Mouse (Mus musculus): ENCODE data around the gene Osbpl2. TPM values are rescaled to one million over a fixed set of nuclear protein-coding genes. Genes with fewer than 3 reads are reported as not detected.

Osbpl2 gene
- polyA plus RNA-seq, 1 experiment = 14.2 TPM

- no peak overlapping the region for H3K27ac ChIP-seq (ENCODE audit: control insufficient read depth, insufficient read depth, low read depth, low read length, poor library complexity)
- TF ChIP-seq CTCF (IDR thresholded peaks at IDR 0.05; ENCODE audit: control insufficient read depth, insufficient read depth, low read length) (no peak), POLR2A (IDR thresholded peaks at IDR 0.05; ENCODE audit: borderline replicate concordance, control insufficient read depth, low read depth, low read length) (no peak)
- no peak overlapping the region for H3K4me3 ChIP-seq (replicated peaks; ENCODE audit: control insufficient read depth, low read depth, low read length)
- 83% methylated on average over 2 of the region's 2 CpGs for WGBS
- H3K4me1 ChIP-seq (ENCODE audit: control insufficient read depth, insufficient read depth, low read length) = peaks cover 4% of the 10 kb centered on the region; the same call in 1 of the 2 replicates
These were observed 5.1 kb downstream of the Osbpl2 start for GRCm38 (mm10) chr2:180124192-180124591.

- TF ChIP-seq POLR2A (IDR thresholded peaks at IDR 0.05; ENCODE audit: borderline replicate concordance, control insufficient read depth, low read depth, low read length) (no peak), CTCF (IDR thresholded peaks at IDR 0.05; ENCODE audit: control insufficient read depth, insufficient read depth, low read length) (no peak)
- peak overlapping the region; percentile 5; the same call in 1 of the 2 replicates for H3K27ac ChIP-seq (ENCODE audit: control insufficient read depth, insufficient read depth, low read depth, low read length, poor library complexity)
These were observed 7.1 kb downstream of the Osbpl2 start for GRCm38 (mm10) chr2:180126195-180126594.

GRCm38 (mm10) chr2:180127675-180128074 is 8.6 kb downstream of the Osbpl2 start:
- WGBS = 19% methylated on average over 1 of the region's 1 CpGs
- H3K4me3 ChIP-seq (replicated peaks; ENCODE audit: control insufficient read depth, low read depth, low read length) = no peak overlapping the region
- TF ChIP-seq POLR2A (IDR thresholded peaks at IDR 0.05; ENCODE audit: borderline replicate concordance, control insufficient read depth, low read depth, low read length) = no peak
- TF ChIP-seq CTCF (IDR thresholded peaks at IDR 0.05; ENCODE audit: control insufficient read depth, insufficient read depth, low read length) = no peak
- peaks cover 4% of the 10 kb centered on the region; the same call in 1 of the 2 replicates for H3K4me1 ChIP-seq (ENCODE audit: control insufficient read depth, insufficient read depth, low read length)
- peak overlapping the region; percentile 69 for H3K27ac ChIP-seq (ENCODE audit: control insufficient read depth, insufficient read depth, low read depth, low read length, poor library complexity)

More at GRCm38 (mm10) chr2:180126195-180126594, 7.1 kb downstream of the Osbpl2 start:
- Histone ChIP-seq H3K4me3 (replicated peaks; ENCODE audit: control insufficient read depth, low read depth, low read length) (no peak overlapping the region), H3K4me1 (ENCODE audit: control insufficient read depth, insufficient read depth, low read length) (peaks cover 4% of the 10 kb centered on the region; the same call in 1 of the 2 replicates)
- WGBS = 3% methylated on average over 4 of the region's 4 CpGs

GRCm38 (mm10) chr2:180133231-180133630 is 14.1 kb downstream of the Osbpl2 start:
- TF ChIP-seq CTCF (IDR thresholded peaks at IDR 0.05; ENCODE audit: control insufficient read depth, insufficient read depth, low read length) (no peak), POLR2A (IDR thresholded peaks at IDR 0.05; ENCODE audit: borderline replicate concordance, control insufficient read depth, low read depth, low read length) (no peak)
- H3K4me1 ChIP-seq (ENCODE audit: control insufficient read depth, insufficient read depth, low read length) = peaks cover 4% of the 10 kb centered on the region; the same call in 1 of the 2 replicates
- H3K27ac ChIP-seq (ENCODE audit: control insufficient read depth, insufficient read depth, low read depth, low read length, poor library complexity) = no peak overlapping the region; the same call in 1 of the 2 replicates
- no peak overlapping the region for H3K4me3 ChIP-seq (replicated peaks; ENCODE audit: control insufficient read depth, low read depth, low read length)
- WGBS = 63% methylated on average over 4 of the region's 4 CpGs

- no peak for TF ChIP-seq POLR2A (IDR thresholded peaks at IDR 0.05; ENCODE audit: borderline replicate concordance, control insufficient read depth, low read depth, low read length)
- no peak for TF ChIP-seq CTCF (IDR thresholded peaks at IDR 0.05; ENCODE audit: control insufficient read depth, insufficient read depth, low read length)
- Histone ChIP-seq H3K4me3 (replicated peaks; ENCODE audit: control insufficient read depth, low read depth, low read length) (no peak overlapping the region), H3K4me1 (ENCODE audit: control insufficient read depth, insufficient read depth, low read length) (peaks cover 4% of the 10 kb centered on the region; the same call in 1 of the 2 replicates), H3K27ac (ENCODE audit: control insufficient read depth, insufficient read depth, low read depth, low read length, poor library complexity) (peak overlapping the region; percentile 50; the same call in 1 of the 2 replicates)
- WGBS = 62% methylated on average over 3 of the region's 3 CpGs
These were observed 14.8 kb downstream of the Osbpl2 start for GRCm38 (mm10) chr2:180133911-180134310.

GRCm38 (mm10) chr2:180135414-180135813 is 16.3 kb downstream of the Osbpl2 start:
- Histone ChIP-seq H3K4me1 (ENCODE audit: control insufficient read depth, insufficient read depth, low read length) (peaks cover 4% of the 10 kb centered on the region; the same call in 1 of the 2 replicates), H3K4me3 (replicated peaks; ENCODE audit: control insufficient read depth, low read depth, low read length) (no peak overlapping the region), H3K27ac (ENCODE audit: control insufficient read depth, insufficient read depth, low read depth, low read length, poor library complexity) (no peak overlapping the region)
- WGBS = 49% methylated on average over 5 of the region's 5 CpGs
- no peak for TF ChIP-seq POLR2A (IDR thresholded peaks at IDR 0.05; ENCODE audit: borderline replicate concordance, control insufficient read depth, low read depth, low read length)
- TF ChIP-seq CTCF (IDR thresholded peaks at IDR 0.05; ENCODE audit: control insufficient read depth, insufficient read depth, low read length) = no peak

- TF ChIP-seq CTCF (IDR thresholded peaks at IDR 0.05; ENCODE audit: control insufficient read depth, insufficient read depth, low read length) (no peak), POLR2A (IDR thresholded peaks at IDR 0.05; ENCODE audit: borderline replicate concordance, control insufficient read depth, low read depth, low read length) (no peak)
- WGBS = 88% methylated on average over 2 of the region's 2 CpGs
- Histone ChIP-seq H3K4me1 (ENCODE audit: control insufficient read depth, insufficient read depth, low read length) (no peaks in the 10 kb centered on the region), H3K27ac (ENCODE audit: control insufficient read depth, insufficient read depth, low read depth, low read length, poor library complexity) (no peak overlapping the region), H3K4me3 (replicated peaks; ENCODE audit: control insufficient read depth, low read depth, low read length) (no peak overlapping the region)
These were observed 27.0 kb downstream of the Osbpl2 start for GRCm38 (mm10) chr2:180146091-180146490.

GRCm38 (mm10) chr2:180147379-180147778 is 28.3 kb downstream of the Osbpl2 start:
- WGBS = 93% methylated on average over 6 of the region's 6 CpGs
- TF ChIP-seq POLR2A (IDR thresholded peaks at IDR 0.05; ENCODE audit: borderline replicate concordance, control insufficient read depth, low read depth, low read length) (no peak), CTCF (IDR thresholded peaks at IDR 0.05; ENCODE audit: control insufficient read depth, insufficient read depth, low read length) (no peak)
- Histone ChIP-seq H3K4me1 (ENCODE audit: control insufficient read depth, insufficient read depth, low read length) (no peaks in the 10 kb centered on the region), H3K27ac (ENCODE audit: control insufficient read depth, insufficient read depth, low read depth, low read length, poor library complexity) (no peak overlapping the region), H3K4me3 (replicated peaks; ENCODE audit: control insufficient read depth, low read depth, low read length) (no peak overlapping the region)

GRCm38 (mm10) chr2:180148551-180148950 is 29.4 kb downstream of the Osbpl2 start:
- WGBS = 83% methylated on average over 9 of the region's 9 CpGs
- TF ChIP-seq POLR2A (IDR thresholded peaks at IDR 0.05; ENCODE audit: borderline replicate concordance, control insufficient read depth, low read depth, low read length) (no peak), CTCF (IDR thresholded peaks at IDR 0.05; ENCODE audit: control insufficient read depth, insufficient read depth, low read length) (no peak)
- Histone ChIP-seq H3K4me1 (ENCODE audit: control insufficient read depth, insufficient read depth, low read length) (no peaks in the 10 kb centered on the region), H3K27ac (ENCODE audit: control insufficient read depth, insufficient read depth, low read depth, low read length, poor library complexity) (no peak overlapping the region), H3K4me3 (replicated peaks; ENCODE audit: control insufficient read depth, low read depth, low read length) (no peak overlapping the region)

Measured in bone marrow, adult 2 months (tissue).